8 mouse cellular contexts compared by ENCODE assay signal in genomic region chr3:95427891-95428238, GRCm38 (mm10). TPM values are rescaled to one million over a fixed set of nuclear protein-coding genes. Genes with fewer than 3 reads are reported as not detected.
DNase-seq lines count a peak whose midpoint lies in the region; ATAC-seq and TF ChIP-seq lines count a peak whose summit lies in the region.
"Not testable (repeated sequence)": the region's sequence is repeated elsewhere in the genome, so short reads cannot be mapped to it uniquely, and the experiment has no call there.

No protein-coding gene starts in this region.

- DNase-seq in brain, embryonic 14.5 days (ENCODE audit: low read depth): peak; percentile 3
- not testable (repeated sequence) for DNase-seq in embryonic facial prominence, embryonic 14.5 days (ENCODE audit: low spot score)
- peak; percentile 22 for DNase-seq in midbrain, embryonic 10.5 days (ENCODE audit: low spot score)
- DNase-seq in retina, postnatal 1 day: peak; percentile 21
- peak; percentile 19 to 20 for DNase-seq in thymus, postnatal 36 days

- not testable (repeated sequence) for H3K4me1 ChIP-seq in embryonic facial prominence, embryonic 14.5 days (ENCODE audit: control insufficient read depth, insufficient read depth, low read length); heart, embryonic 11.5 days (ENCODE audit: control insufficient read depth, insufficient read depth, low read length); intestine, embryonic 16.5 days (ENCODE audit: control insufficient read depth, insufficient read depth, low read length); limb, embryonic 13.5 days; midbrain, embryonic 10.5 days

- peak overlapping the region; percentile 49; the same call in 1 of the 2 replicates for H3K9ac ChIP-seq in embryonic facial prominence, embryonic 14.5 days (ENCODE audit: low read depth, low read length)
- 0 out of 2 replicates have a peak overlapping the region, but pooled peaks have one; percentile 34 for H3K9ac ChIP-seq in heart, embryonic 11.5 days (ENCODE audit: low read depth, low read length)
- H3K9ac ChIP-seq in intestine, embryonic 16.5 days (ENCODE audit: low read depth, low read length): 0 out of 2 replicates have a peak overlapping the region, but pooled peaks have one; percentile 33
- H3K9ac ChIP-seq in limb, embryonic 13.5 days: not testable (repeated sequence)

- not testable (repeated sequence) for H3K9me3 ChIP-seq in embryonic facial prominence, embryonic 14.5 days (ENCODE audit: control insufficient read depth, low read length); heart, embryonic 11.5 days (replicated peaks; ENCODE audit: control insufficient read depth, low read length); intestine, embryonic 16.5 days (ENCODE audit: control insufficient read depth, low read length); limb, embryonic 13.5 days
- H3K9me3 ChIP-seq in midbrain, embryonic 10.5 days (replicated peaks): peaks cover 19% of the 10 kb centered on the region; the same call in 1 of the 2 replicates

- TF ChIP-seq POLR2A in brain, embryonic 14.5 days (IDR thresholded peaks at IDR 0.05; ENCODE audit: borderline replicate concordance, extremely low read depth, insufficient read depth, insufficient read length, poor library complexity, severe bottlenecking): not testable (repeated sequence)

- not testable (repeated sequence) for H3K27ac ChIP-seq in embryonic facial prominence, embryonic 14.5 days (replicated peaks; ENCODE audit: low read depth, low read length); heart, embryonic 11.5 days (ENCODE audit: low read depth, low read length); intestine, embryonic 16.5 days (ENCODE audit: low read length); limb, embryonic 13.5 days; midbrain, embryonic 10.5 days (replicated peaks)

- TF ChIP-seq CTCF in brain, embryonic 14.5 days (IDR thresholded peaks at IDR 0.05; ENCODE audit: borderline replicate concordance, extremely low read depth, insufficient read depth, insufficient read length): not testable (repeated sequence)

- H3K36me3 ChIP-seq in embryonic facial prominence, embryonic 14.5 days (ENCODE audit: control insufficient read depth, insufficient read depth, low read length); heart, embryonic 11.5 days (ENCODE audit: control insufficient read depth, insufficient read depth, low read length); intestine, embryonic 16.5 days (ENCODE audit: control insufficient read depth, insufficient read depth, low read length); limb, embryonic 13.5 days; midbrain, embryonic 10.5 days: not testable (repeated sequence)

- peak overlapping the region; percentile 29; the same call in 1 of the 2 replicates for H3K4me3 ChIP-seq in embryonic facial prominence, embryonic 14.5 days (ENCODE audit: low read depth, low read length)
- peak overlapping the region; percentile 38 for H3K4me3 ChIP-seq in heart, embryonic 11.5 days (ENCODE audit: low read depth, low read length)
- H3K4me3 ChIP-seq in intestine, embryonic 16.5 days (ENCODE audit: low read length): peak overlapping the region; percentile 36
- peak overlapping the region; percentile 34 for H3K4me3 ChIP-seq in limb, embryonic 13.5 days
- H3K4me3 ChIP-seq in midbrain, embryonic 10.5 days: peak overlapping the region; percentile 49

- not testable (repeated sequence) for H3K27me3 ChIP-seq in embryonic facial prominence, embryonic 14.5 days (replicated peaks; ENCODE audit: control insufficient read depth, insufficient read depth, low read length); heart, embryonic 11.5 days (ENCODE audit: control insufficient read depth, insufficient read depth, low read length); intestine, embryonic 16.5 days (replicated peaks; ENCODE audit: control insufficient read depth, insufficient read depth, low read length); limb, embryonic 13.5 days; midbrain, embryonic 10.5 days (ENCODE audit: low read depth, poor library complexity, severe bottlenecking)

- WGBS in embryonic facial prominence, embryonic 14.5 days: 21% methylated on average over 6 of the region's 21 CpGs
- 15% methylated on average over 13 of the region's 21 CpGs for WGBS in heart, embryonic 11.5 days (ENCODE audit: insufficient replicate concordance)
- WGBS in intestine, embryonic 16.5 days: 20% methylated on average over 13 of the region's 21 CpGs
- WGBS in limb, embryonic 13.5 days: 23% methylated on average over 16 of the region's 21 CpGs
- 25% methylated on average over 16 of the region's 21 CpGs for WGBS in midbrain, embryonic 10.5 days

- ATAC-seq in embryonic facial prominence, embryonic 14.5 days (ENCODE audit: low read depth): 0 out of 2 replicates have a peak, but pooled peaks have one; percentile 15
- ATAC-seq in heart, embryonic 11.5 days (replicated peaks; ENCODE audit: insufficient number of reproducible peaks, low FRiP score, low TSS enrichment): not testable (repeated sequence)
- peak; percentile 36 for ATAC-seq in intestine, embryonic 16.5 days
- ATAC-seq in limb, embryonic 13.5 days (ENCODE audit: low FRiP score, low read depth): peak; percentile 44; the same call in 1 of the 2 replicates

- peak overlapping the region; percentile 52 for H3K4me2 ChIP-seq in embryonic facial prominence, embryonic 14.5 days (ENCODE audit: low read depth, low read length)
- H3K4me2 ChIP-seq in heart, embryonic 11.5 days: peak overlapping the region; percentile 64
- peak overlapping the region; percentile 57 for H3K4me2 ChIP-seq in intestine, embryonic 16.5 days (ENCODE audit: low read depth, low read length)
- peak overlapping the region; percentile 58 for H3K4me2 ChIP-seq in limb, embryonic 13.5 days (replicated peaks)

RNA-seq across cellular contexts. Expression of gene Arnt, which starts 6.3 kb away (rescaled TPM):
- 31.6 and 36.6 TPM in 2 replicates for polyA plus RNA-seq in brain, embryonic 14.5 days (2012; rRNA removed)
- polyA plus RNA-seq in embryonic facial prominence, embryonic 14.5 days (2014; fragmentation: Nextera tagmentation; extraction: Ambion mirVana): 32.5 and 38.1 TPM in 2 replicates
- 20.6 and 28.5 TPM in 2 replicates for polyA plus RNA-seq in heart, embryonic 11.5 days (2014; fragmentation: Nextera tagmentation; extraction: Ambion mirVana)
- 30.8 and 31.9 TPM in 2 replicates for polyA plus RNA-seq in intestine, embryonic 16.5 days (2015; fragmentation: Nextera tagmentation; extraction: Ambion mirVana)
- polyA plus RNA-seq in limb, embryonic 13.5 days (2015; fragmentation: Nextera tagmentation; extraction: Ambion mirVana): 53.5 and 56.1 TPM in 2 replicates
- 30.0 and 34.1 TPM in 2 replicates for polyA plus RNA-seq in midbrain, embryonic 10.5 days (2016; fragmentation: Nextera tagmentation; extraction: Ambion mirVana)

RNA-seq across cellular contexts. Expression of gene 4930558C23Rik, which starts 25.2 kb away (rescaled TPM):
- polyA plus RNA-seq in brain, embryonic 14.5 days (2012; rRNA removed): not detected in 2 replicates
- 0.30 TPM in 1 of 2 replicates, not detected in the other for polyA plus RNA-seq in embryonic facial prominence, embryonic 14.5 days (2014; fragmentation: Nextera tagmentation; extraction: Ambion mirVana)
- not detected in 2 replicates for polyA plus RNA-seq in heart, embryonic 11.5 days (2014; fragmentation: Nextera tagmentation; extraction: Ambion mirVana)
- polyA plus RNA-seq in intestine, embryonic 16.5 days (2015; fragmentation: Nextera tagmentation; extraction: Ambion mirVana): not detected in 2 replicates
- polyA plus RNA-seq in limb, embryonic 13.5 days (2015; fragmentation: Nextera tagmentation; extraction: Ambion mirVana): 0.28 TPM in 1 of 2 replicates, not detected in the other
- polyA plus RNA-seq in midbrain, embryonic 10.5 days (2016; fragmentation: Nextera tagmentation; extraction: Ambion mirVana): not detected in 2 replicates
